Mouse (Mus musculus) layer of hippocampus, adult 18-20 months (tissue): Measurements from ENCODE around the gene Twf1. TPM values are rescaled to one million over a fixed set of nuclear protein-coding genes. Genes with fewer than 3 reads are reported as not detected.

Source experiments
- total RNA-seq, 2 experiments: library from RNA; stranded (reverse); gene quantifications; 2 replicates each; pipeline ENCODE4 v1.2.3; 2021

Twf1 gene
- total RNA-seq, 2 experiments from 2014 or later = 57.1 to 75.3 TPM

Other genes with a start within 250 kb of the Twf1 start
- 10 to 100 TPM; 11.1 to 14.0 TPM for gene Adamts20, start 124.5 kb downstream of the Twf1 start, total RNA-seq
- 1 to 10 TPM; 2.7 to 3.5 TPM for gene Pus7l, start 46.3 kb downstream of the Twf1 start, total RNA-seq
- gene Irak4, start 46.2 kb downstream of the Twf1 start, total RNA-seq = 1 to 10 TPM; 2.4 to 2.5 TPM
- gene Tmem117, start 39.3 kb upstream of the Twf1 start, total RNA-seq = 1 to 10 TPM; 7.7 to 8.4 TPM